Mouse (Mus musculus) lung, postnatal 25 days (tissue): ENCODE data around the gene Grrp1.

Experiments
- DNase-seq: peaks from one replicate; pipeline ENCODE4 v3.0.0; 2022; ENCODE audit warnings: low spot score

Grrp1 gene

DNA sequence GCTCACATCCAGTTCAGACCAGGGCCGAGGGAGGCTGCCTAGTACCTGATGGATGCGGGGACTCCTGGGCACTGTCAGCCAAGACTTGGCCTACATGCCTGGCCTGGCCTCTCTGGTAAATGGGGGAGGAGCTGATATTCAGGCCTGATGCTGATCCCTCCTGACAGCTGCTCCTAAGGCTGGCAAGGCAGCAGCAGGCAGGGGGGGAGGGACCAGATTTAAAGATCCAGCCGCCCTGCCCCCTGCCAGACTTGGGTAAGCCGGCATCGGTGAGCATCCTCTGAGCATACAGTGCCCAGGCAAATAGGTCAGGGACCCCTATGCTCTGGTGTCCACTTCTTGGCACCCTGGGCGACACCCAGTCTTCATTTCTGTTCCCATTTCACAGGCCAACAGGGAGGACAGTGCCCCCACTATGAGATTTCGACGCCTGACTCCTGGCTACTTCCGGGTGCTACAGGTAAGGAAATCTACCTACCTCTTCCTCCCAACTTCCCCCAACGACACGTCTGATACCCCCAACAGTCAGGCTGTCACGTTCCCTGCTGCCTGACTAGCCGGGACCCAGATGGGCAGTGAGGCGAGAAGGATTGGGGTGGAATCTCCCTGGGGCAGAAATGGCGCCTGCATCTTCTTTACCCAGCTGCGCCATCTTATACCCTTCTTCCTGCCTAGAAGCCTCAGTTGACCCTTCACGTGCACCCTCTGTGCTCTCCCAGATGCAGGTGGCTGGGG, 10.2 kb downstream of the Grrp1 start, which contains the start of gene E130218I03Rik:
Gene E130218I03Rik (plus strand): TSS at position 147 of the 735 bp plus-strand sequence.
- DNase-seq = no peak

DNA sequence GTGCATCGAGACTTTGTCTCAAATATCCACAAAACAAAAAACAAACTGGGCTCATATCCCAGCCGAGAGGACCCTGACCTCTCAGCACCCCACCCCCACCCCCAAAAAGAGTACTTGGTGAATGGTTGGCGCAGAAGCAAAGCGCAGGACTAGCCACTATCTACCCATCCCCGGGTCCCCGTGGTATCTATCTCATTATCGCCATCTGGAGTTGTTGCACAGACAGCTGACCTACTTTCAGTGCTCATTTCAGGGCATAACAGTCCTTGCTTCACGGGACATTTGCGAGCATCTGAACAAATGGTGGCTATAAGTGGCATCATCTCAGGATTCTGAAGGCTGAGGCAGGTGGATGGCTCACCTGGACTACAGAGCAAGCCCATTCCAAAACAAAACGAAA, 15.2 kb downstream of the Grrp1 start:
- DNase-seq = no peak

DNA sequence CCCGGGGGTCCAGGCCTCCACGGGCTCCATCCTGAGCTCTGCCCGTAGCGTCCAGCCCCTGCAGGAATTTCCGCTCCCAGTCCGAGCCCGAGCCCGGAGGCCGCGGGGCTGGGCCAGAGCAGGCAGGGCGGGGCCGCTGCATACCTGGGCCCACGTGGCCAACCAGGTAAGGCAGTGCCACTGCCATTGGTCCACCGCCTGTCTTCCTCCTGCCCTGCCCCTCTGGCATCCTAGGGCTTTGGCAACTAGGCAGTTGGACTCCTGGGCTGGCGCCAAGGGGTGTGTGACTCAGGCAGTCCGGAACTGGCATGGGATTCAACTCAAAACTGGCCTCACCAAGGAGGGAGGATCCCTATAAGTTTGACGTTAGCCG, 15.6 kb downstream of the Grrp1 start, which contains the start of gene Cnksr1:
Gene Cnksr1 (minus strand): TSS at position 121 of the 373 bp plus-strand sequence.
- peak; percentile 95 for DNase-seq

DNA sequence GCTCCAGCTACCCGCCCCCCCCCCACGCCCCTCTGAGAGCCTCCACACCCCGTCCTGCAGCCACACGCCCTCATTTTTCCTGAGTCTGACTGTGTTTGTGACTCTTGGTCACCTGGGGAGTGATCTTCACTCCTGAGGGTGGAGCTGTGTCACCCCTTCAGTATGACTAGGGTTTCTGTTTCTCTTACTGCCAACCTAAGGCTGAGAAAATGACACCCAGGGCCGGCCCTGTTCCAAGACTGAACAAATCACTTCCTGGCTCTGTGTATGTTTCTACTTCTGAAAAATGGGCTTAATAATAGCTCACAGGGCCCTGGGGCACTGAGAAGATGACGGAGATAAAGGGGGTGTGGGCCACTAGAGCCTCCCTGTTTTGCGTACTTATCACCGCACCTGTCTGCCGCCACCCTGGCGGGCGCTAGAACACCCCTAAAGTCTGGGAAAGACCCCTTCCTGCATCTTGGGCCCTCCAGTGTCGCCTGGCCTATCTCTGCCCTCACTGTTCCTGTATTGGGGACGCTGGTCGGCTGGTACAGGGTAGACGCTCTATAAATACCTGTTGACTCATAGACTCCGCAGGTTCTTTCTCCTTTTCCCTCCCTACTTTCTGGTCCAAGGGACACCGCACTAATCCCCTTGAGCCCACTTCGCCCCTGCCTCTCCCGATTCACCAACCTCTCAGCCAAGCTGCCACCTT, 16.2 kb downstream of the Grrp1 start:
- no peak for DNase-seq

DNA sequence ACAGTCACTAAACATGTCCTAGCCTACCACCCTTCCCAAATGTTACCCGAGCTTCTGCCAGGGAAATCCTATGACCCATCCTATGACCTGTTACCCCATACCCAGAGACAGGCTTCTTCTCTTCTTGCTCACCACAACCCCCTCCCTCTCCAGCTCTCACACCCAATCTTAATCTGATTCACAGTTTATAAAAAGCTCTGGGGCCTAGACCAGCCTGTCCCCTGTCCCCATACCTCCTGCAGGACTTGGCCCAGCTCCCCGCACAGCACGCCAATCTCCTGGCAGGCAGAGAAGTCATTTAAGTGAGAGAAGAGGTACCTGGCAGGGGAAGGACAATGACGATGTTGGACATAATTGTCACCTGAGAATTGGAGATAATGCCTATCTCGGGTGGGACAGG, 19.0 kb downstream of the Grrp1 start:
- no peak for DNase-seq

DNA sequence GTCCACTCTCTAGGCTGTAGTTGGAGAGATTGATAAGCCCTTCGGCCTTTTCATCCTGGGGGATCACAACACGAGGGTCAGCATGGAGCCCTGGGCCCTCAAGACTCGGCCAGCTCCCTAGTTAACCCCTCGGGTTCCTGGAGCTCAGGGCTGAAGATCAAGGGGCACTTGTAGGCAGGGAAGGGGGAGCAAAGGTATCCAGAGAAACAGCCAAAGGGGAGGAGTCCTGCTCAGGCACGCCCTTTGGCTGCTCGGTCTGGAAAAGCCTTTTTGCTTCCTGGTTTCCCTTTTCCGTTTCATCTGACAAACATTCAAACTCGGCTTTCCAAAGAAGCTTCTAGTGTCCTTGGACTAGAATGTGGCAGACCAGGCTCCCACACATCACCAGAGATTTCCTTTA, 23.5 kb downstream of the Grrp1 start:
- no peak for DNase-seq

DNA sequence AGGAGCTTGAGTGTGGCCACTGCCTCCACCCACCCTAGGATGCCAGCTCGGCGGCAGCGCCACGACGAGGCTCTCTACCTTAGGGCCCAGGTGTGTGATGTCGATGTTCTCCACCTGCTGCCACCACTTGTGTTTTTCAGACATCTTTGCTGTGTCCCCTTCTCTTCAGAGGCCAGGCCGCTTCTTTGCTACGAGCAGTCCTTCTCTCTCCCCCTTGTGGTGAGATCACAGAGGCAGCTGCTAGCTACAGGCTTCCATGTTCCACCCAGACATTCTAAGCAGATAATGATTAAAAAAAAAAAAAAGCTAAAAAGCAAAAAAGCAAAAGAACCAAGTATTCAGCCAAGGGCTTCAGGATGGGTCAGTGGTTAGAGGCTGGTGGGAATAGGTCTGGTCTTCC, 26.7 kb downstream of the Grrp1 start, which contains the start of gene Catsper4:
Gene Catsper4 (minus strand): TSS at position 190 of the 400 bp plus-strand sequence.
- no peak for DNase-seq

DNA sequence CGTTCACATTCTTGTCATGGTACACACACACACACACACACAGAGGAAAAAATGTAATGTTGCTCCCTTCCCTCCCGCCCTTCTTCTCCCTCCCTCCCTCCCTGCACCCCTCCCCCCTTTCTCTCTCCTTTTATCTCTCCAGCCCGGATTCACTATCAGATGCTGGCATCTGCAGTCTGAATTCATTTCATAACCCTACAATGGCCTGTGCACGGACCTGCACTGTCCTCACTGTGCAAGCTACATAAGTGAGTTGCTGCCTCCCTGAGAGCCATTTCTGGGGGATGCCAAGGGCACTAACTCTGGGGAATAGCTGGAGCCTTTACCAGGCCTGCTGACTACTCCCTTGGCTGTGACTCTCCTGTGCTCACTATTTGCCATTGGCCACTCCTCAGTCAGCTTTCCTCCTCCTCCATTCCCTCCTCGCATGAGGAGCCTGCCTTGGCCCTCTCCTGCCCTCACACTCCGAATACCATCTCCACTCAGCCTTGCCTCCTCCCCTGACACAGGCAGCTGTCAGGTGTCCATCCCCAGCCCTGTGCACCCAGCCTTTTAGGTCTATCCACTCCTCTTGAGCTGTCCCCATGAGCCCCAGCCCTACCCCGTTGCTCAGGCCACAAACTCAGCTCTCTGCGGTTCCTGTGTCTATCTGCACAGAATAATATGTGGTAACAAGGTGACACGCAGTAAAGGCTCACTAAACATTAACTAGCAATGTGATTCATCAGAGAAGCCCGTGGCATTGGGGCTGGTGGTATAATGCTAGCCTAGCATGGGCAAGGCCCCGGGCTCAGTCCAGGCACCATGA, 30.9 kb downstream of the Grrp1 start:
- no peak for DNase-seq

DNA sequence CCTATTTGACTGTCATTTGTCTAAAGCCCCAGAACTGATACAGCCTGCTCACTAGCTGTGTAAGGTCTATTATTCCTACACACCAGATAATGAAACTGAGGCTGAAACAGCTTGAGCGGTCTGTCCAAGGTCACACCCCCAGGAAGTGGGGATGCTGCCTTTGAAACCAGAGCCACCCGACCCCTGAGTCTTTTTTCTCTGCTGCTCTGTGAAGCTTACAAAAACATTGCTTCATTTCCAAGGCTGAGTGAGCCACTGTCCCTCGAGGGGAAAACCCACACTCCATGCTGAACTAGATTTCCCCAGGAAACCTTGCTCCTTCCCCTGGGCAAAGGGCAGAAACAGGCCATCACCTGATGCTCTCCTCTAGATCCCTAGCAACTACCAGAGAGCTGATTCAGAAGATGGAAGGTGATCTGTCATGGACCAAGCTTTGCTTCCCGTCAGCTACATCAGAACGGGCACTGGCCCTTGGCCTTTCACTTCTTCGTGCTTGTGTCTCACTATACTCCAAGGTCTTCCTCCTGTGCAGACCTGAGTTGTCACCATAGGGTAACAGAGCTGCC, 47.3 kb downstream of the Grrp1 start:
- no peak for DNase-seq

DNA sequence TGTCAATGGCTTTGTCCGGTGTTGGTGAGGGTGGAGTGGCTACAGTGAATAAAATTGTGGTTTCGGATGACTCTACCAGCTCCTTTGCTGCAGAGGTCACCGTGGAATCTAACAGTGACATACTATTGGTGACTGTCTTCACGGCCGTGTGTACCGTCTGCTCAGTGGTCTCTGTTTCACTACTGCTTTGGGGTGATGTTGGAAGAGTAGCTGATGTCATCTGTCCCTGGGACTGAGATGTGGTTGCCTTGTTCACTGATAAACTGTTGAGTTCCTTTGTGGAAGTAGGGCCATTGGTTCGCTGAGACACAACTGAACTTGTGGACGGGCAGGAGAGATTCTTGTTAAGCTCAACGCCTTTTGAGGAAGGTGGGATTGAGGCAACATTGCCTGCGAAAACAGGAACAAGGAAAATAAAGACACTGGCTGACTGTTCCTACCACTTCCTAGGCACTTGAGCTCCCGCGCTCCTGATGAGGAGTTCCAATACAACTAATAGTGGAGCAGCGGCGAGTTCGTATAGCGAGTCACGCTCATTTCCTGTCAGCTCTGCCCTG, 50.5 kb downstream of the Grrp1 start:
- no peak for DNase-seq

DNA sequence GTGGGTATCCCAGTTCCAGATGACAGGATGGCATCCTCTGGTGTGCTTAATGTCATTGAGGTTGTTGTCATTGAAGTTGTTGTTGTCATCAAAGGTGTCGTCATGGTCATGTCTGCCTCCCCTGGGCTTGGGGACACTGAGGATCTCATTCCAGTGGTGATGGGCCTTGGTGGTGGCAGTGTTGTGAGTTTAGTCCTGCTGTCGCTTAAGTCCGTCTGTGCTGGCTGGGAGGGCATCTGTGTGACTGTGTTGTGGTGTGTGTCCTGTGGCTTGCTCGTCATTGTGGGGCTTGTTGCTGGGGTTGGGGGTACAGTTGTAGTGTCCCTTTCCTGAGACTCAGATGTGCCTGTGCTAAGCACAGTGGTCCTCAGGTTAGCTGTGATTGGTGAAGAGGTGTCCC, 51.0 kb downstream of the Grrp1 start, which contains the start of gene Gm7534:
Gene Gm7534 (minus strand): TSS at position 101 of the 400 bp plus-strand sequence.
- DNase-seq = no peak
